Mouse (Mus musculus): ENCODE results near the gene Glod4.

Gene Glod4

DNA sequence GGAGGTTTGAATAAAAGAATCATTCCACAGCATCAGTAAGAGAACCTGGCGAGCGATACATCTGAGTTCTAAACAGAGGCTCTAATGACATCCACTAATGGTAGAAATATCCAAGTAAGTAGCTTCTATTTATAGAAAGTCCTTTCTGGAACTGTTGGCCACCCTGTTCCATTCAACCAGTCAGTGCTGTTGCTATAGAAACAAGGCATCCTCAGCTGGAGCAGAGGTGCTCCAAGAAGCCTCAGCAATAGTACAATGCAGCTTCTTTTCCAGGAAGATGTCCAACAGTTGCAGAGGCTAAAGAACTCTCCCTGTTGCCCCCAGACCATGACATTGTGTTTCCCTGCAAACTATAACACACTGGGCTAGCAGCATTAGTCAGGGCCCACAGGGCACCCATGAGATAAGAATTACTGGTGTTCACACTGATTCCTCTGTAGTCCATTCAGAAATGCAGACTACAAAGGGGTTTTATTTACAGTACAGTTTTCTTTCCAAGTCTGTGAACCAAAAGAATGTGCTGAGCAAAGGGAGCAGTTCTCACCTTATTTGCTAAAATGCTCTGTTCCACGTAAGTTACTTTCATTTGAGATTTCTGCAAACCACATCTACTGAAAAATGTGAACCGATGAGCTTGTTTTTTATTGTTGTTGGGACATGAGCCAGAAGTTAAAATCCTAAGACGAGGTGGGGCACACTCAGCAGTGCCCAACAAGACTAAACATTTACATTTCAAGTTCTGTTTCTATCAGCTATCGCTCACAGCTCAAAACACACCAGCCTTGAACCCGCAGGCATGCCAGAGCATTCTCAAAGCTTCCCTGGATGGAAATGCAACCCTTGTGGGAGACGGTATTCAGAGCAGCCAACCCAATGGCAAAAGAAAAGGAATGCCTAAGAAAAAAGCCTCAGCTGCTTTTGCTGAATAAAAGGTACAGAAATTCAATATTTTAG is 95.2 kb downstream of the Glod4 start:
- no peak for DNase-seq (ENCODE audit: extremely low read depth, low read depth)

DNA sequence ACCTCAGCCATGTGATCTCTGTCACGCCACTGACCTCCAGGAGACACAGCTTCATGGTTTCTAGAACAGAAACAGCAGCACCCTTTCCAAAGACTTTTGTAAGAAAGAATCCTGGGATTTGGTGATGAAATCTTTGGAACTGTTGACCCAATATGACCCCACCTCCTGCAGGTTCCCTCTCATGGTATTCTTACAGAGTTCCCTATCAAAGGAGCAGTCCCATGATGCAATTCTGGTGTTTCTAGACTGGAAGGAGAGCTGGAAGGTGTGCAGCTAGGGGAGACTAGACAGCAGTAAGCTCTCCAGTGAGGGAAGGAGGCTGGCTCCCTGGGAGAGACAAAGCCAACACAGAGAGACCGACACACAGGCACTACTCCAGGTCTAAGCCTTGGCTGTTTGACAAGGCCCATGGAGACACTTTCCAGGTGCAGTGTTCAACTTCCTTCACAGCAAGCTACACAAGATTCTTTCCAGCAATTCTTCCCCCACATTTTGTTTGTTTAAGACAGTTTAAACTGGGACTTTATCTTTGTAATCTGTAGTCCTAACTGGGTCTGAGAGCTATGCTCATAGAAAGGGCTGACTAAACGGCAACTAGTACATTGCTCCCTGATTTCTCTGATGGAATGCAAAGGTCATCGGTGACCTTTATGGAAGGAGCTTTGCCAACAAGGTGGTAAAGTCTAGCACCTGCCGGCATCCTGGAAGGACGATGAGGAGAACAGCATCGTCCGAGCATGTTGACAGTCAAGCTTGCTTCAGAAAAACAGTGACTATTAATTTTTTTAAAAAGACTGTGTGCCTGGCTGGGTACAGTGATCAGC is 97.1 kb downstream of the Glod4 start:
- DNase-seq (ENCODE audit: extremely low read depth, low read depth), result no peak

DNA sequence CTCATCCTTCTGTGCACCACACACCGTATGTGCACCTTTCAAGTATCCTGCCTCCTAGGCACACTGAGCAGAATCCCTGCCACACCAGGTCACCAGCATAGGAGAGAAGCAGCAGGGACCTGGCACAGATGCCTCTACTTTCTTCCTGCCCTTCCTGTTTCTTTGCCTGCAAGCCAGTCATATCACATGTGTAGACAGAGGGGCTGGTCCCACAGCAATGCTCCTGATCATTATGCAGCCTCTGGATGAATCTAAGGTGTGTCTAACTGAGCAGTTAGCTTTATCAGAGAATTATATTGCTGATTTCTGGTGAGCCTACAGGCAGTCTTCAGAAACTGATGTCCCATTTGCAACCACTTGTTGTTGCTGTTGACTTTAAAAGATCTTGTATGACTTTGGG is 98.4 kb downstream of the Glod4 start:
- DNase-seq (ENCODE audit: extremely low read depth, low read depth), result no peak

DNA sequence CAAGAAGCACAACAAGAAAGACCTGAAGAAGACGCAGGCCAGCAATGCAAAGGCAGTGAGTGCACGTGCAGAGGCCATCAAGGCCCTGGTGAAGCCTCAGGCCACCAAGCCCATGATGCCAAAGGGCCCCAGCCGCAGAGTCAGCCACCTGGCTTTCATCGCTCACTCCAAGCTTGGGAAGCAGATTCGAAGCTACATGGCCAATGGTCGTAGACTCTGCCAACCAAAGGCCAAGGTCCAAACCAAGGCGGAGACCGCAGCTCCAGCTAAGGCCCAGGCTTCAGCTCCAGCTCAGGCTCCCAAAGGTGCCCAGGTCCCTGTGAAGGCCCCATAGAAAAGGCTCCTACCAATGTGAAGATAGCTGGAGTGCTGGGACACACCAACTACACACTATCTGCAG is 99.1 kb downstream of the Glod4 start:
- DNase-seq (ENCODE audit: extremely low read depth, low read depth), result no peak

DNA sequence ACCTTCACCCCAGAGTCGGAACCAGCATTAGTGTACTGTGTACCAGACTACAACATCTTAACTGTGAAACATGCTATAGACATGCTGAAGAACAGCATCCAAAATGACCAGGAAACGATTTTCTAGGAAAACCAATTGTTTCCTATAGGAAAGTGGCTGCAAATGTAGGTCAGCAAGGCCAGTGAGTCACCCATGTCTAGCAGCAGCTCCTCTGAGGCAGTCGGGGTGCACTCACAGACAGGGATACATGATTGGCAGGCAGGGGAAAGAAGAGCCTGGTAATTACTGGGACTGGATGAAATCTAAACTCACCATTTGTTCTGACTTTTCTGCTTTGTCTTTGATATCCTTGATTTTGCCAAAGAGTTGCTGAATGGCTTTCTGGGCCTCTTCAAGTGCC is 105.5 kb downstream of the Glod4 start:
- no peak for DNase-seq (ENCODE audit: extremely low read depth, low read depth)

DNA sequence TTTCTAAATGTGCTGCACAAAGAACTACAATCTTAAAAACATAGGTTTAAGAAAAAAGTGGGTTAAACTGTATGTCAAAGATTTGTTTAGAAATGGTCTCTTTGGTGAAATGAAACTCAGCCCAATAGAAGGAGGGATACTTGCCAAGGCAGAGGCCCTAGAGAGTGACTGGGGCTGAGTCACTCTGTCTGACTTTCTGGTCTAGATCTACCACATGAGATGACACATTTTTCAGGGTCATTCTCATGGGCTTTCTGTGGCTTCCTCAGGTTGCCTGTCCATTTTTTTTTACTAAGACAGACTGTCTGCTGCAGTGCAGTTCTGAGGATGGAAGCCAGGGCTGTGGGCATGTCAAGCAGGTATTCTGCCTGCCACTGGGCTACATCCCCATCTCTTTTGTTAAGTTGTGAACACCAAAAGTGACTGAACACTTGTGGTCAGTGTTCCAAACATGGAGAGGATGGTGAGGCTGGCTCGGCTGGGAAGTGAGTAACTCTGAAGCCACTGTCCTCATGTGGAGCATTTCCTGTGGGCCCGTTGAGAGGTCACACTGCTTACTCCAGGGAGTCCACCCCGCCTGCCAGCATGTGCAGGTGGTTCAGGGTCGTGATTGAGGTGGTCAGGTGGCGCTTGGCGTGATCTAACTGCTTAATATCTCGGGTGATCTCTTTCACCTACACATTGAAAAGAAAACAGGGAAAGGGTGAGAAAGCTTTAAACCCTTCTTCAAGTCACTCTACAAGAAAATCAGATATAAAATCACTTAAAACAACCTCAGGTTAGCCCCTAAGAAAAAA is 107.7 kb downstream of the Glod4 start:
- no peak for DNase-seq (ENCODE audit: extremely low read depth, low read depth)

DNA sequence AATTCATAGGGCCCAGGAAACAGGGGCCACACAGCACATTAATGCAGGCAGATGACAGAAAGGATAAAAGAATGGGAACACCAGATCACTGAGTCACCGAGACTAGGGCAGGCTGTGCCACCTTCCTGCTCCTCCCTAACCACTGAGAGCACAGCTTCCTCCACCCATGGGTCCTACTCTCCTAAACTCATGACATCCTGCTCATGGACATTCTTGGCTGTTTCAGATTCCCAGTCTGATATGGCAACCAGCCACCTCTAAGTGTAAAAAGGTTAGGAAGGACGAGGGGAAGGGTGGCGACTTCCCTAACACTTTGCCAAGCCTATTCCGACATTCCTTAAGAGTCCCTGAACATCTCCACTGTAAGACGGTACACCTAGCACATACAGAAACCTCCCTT is 112.7 kb downstream of the Glod4 start:
- no peak for DNase-seq (ENCODE audit: extremely low read depth, low read depth)

DNA sequence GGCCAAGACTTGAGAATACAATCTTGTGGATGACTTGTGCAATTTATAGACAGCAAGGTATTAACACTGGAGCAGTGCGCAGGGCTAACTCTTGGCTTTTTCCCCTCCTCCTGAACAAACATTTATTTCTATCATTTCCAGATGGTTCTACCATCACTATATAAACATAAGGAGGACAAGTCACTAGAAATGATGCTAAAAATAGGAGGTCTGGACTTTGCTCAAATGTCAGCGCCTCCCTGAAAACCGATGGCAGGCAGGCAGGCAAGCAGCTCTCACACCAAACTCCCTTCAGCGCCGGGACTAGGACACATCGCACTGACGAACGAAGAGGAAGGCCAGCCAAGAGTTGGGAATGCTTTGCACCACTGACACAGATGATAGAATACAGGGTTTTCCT is 118.1 kb downstream of the Glod4 start:
- no peak for DNase-seq (ENCODE audit: extremely low read depth, low read depth)

DNA sequence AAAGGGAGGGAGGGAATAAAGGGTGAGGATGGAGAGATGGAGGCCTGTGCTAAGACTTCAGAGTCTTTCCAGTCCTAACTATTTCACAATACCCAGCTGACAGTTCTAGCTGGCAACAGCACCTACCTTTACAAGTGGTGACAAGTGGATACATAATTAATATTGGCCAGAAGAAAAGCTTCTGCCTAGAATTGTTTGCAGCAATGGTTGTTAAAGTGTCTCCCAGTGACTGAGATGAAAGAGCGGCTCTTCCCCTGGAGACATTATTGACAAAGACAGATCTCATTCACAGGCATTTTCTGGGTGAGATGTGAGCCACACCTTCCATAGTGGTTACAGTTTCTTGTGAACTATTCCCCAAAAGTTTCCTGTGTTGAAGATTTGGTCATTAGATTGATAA is 120.0 kb downstream of the Glod4 start:
- no peak for DNase-seq (ENCODE audit: extremely low read depth, low read depth)

DNA sequence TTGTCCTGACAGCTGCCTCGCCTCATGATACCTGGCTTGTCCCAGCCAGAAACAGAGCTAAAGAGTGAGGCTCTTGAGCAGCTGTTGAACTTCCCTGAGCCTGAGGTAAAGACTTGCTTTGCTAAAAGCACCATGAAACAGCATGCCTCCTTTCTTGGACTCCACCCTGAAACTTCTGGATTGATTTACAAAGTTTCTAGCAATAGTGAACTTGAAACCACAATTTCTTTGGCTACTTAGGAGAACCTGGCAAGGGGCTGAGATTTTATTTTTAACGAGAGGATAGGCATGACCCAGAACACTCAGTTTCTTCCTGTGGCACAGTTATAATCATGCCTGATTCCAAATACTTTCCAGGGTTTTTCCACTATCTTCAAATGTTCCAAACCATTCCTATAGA is 121.0 kb downstream of the Glod4 start:
- no peak for DNase-seq (ENCODE audit: extremely low read depth, low read depth)

DNA sequence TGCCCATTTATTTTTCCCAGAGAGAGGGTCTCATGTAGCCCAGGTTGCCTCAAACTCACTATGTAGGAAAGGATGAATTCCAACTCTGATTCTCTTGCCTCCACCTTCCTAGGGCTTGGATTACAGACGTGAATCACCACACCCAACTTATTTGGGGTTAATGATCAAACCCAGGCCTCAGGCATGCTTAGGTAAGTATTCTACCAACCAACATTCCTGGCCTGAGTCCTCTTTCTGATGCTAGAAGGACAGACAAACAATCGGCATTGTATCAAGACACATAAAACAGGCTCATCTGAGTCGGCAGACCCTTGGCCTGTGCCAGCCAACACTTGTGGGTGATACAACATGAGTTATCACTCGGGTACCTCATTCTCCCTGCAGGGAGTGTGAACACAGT is 122.4 kb downstream of the Glod4 start:
- DNase-seq (ENCODE audit: extremely low read depth, low read depth), result no peak

DNA sequence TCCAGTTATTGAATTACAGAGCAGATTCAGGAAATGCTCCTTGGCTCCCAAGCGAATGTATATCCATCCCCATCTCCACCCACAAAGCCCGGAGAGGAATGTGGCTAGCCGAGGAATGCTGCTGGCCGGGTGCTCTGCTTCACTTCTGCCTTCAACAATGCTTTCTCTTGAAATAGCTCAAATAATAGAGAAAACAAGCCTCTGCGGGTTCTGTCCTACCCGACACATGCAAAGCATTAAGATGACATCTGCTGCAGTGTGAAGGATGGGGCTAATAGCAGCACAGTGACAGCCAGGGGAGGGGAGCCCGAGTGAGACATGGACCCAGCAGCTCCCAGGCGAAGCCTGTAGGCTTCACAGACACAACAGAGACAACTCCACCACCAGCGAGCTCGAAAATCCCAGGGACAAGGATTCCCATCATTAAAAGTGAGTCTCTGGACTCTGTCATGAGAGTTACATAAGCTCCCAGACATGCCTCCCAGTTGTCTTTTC is 123.1 kb downstream of the Glod4 start:
- DNase-seq (ENCODE audit: extremely low read depth, low read depth), result no peak

DNA sequence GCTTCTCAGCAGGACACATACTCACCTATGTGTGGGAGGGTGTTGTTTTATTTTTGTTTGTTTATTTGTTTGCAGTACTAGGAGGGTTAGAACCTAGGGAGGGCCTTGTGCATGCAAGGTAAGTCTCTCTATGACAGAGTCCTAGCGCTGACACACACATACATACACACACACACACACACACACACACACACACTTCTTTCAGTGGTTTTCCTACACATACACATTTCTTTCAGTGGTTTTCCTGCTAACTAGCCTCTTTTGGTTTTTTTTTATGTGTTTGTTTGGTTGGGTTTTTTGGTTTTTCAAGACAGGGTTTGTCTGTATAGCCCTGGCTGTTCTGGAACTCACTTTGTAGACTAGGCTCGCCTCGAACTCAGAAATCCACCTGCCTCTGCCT is 133.1 kb downstream of the Glod4 start:
- DNase-seq (ENCODE audit: extremely low read depth, low read depth), result no peak

DNA sequence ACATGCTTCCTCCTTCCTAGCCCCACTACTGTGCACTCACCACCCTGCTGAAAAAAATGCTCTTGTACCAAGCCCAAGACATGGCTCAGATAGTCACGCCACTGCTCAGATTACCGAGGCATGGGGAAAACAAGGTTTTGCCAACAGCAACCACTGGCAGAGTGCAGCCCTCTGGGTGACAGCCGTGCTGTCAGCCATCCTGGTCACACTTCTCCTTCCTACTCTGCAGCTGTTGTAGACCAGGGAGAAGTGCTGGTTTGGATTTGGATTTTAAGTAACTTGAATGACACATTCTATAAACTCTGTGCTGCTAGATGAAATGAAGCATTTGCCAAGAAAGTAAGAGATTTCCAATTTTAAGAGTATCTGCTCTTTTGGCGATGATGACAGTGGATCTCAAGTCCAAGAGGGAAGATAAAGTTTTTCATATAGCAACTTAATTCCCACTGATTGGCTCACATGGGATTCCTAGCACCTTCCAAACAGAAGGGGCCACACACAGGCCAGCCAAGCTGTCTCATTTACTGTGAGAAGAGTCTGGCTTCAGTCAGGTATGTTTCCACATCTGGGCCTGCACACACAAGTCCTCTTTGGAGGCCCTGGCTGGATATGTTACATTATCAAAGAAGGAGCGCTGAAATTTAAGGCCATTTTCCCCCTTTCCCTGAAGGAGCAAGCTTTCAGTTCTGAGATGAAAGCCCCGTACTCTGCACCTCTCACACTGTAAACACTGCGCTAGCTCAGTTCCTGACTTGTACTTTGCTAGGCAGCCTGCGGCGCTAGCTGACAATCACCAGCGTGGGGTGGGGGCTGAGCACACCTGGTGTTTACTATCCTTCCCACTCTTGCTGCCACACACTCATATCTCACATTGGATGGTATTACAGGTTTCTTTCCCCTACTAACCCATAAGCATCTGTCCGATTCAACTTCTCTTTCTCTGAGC is 136.7 kb downstream of the Glod4 start:
- DNase-seq (ENCODE audit: extremely low read depth, low read depth), result no peak

DNA sequence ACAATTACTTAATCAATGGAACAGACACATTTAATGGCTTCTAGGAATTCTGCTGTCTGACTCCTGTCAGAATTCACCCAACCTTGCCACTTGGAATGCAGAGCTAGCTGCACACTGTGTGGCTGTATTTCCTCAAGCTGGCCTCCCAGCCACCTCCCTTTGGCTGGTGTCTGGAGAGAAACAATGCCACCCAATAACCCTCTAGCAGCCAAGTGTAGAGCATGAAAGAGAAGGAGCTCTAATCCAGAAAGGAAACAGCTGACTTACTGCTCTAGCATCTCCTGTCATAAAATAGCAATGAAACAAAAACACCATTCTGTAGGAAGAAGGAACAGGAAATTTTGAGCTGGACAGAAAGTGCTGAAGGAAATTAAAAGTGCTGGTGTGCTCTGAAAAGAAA is 142.4 kb downstream of the Glod4 start:
- no peak for DNase-seq (ENCODE audit: extremely low read depth, low read depth)

DNA sequence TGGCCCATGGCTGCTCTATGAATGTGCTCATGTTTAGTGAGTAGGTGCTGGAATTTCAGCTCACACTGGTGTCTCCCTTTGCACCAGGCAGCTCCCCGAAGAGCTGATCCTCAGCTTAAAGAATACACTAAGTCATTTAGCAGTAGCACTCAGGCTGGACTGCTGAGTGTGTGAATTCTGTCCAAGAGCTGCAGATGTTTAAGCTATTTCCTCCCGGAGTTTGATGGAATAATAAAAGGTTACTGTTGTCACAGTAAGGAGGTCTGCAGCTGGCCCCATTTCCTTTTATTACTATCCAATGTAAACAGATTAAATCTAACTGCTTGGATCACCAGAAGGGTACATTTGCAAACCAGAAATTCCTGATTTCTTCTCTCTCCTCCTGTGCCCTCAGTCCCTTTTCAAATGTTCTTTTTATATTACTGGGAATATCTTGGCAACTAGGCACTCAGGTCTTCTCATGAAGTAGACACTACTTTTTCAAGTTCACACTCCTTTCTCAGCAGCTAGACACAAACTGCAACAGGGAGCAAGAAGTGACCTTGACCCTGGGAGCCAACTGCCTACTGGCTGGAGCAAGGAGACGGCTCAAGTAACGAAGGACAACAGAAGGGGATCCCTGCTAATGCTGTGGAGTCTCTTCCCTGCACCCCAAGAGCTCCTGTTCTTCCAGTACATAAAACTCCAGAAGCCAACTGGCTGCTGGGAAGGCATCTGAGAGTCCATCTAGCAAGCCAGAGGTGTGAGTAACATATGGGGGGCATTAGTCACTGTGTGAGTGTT is 144.1 kb downstream of the Glod4 start:
- DNase-seq (ENCODE audit: extremely low read depth, low read depth), result no peak

DNA sequence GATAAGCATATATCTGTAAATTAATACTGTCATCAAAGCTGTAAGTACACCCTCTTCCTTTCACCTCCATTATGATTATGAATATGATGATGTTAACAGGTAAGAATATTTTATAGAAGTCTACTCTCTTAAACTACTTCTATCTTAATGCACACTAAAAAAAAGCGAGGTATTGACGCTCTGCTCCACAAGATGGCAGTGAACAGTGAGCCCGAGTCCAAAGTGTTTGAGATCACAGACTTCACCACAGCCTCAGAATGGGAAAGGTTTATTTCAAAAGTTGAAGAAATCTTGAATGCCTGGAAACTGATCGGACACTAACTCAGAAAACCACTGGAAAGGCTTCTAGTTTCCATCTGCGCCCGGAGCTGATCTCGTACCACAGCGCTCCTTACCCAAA is 149.9 kb downstream of the Glod4 start:
- no peak for DNase-seq (ENCODE audit: extremely low read depth, low read depth)

DNA sequence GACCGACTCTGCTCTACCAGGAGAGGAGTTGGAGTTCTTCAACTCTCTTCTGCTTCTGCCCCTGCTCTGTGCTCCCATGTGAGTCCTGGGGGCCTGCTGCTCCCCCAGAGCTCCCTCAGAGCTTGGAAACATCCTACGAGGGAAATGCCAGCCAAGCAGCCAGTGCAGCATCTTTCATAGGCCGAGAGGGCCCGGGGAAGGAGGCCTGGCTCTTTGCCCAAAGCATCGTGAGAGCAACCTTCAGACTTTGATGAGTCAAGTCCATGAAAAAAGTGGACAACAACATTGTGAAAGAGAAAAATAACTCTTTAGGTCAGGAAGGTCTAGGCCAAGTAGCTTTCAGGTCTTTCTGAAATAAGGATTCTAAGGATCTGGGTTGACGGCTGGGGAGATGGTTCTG is 153.7 kb downstream of the Glod4 start:
- no peak for DNase-seq (ENCODE audit: extremely low read depth, low read depth)

DNA sequence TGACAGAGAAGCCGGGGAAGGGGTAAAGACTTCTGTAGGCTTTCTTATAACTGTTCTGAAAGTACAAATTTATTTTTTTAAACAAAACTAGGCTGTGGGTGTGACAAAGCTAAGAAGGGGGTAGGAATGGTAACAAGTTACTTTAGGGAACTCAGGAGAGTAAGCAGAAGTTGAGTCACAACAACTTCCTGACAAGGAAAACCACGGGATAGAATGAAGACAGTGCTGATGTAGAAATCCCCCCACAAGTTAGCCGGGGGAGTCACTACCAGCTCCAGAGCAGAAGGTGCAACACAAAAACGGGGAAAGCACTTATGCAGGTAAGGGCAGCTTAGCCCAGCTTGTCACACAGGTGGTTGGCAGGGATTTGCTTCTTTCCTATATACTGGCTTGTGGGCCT is 155.0 kb downstream of the Glod4 start:
- DNase-seq (ENCODE audit: extremely low read depth, low read depth), result no peak

Data from MEL-GATA-1-ER (cell line).